Mouse (Mus musculus): ENCODE measurements at regions not wholly inside any gene's neighbourhood (a gene's known extent, or its start where the extent isn't known, plus 50 kb on each side); places are given as distances from the start of the nearest gene placed in this dataset.
A peak's percentile ranks its signal among the peaks of the same experiment; 100 is the strongest.

GRCm38 (mm10) chr4:26965831-26966230 lies 619.1 kb upstream of the Manea start:
- no peak overlapping the region for H3K9ac ChIP-seq
- H3K9me3 ChIP-seq = no peaks in the 10 kb centered on the region
- WGBS = 94% methylated on average over 2 of the region's 2 CpGs
- H3K4me1 ChIP-seq (replicated peaks) = no peaks in the 10 kb centered on the region
- H3K4me2 ChIP-seq (replicated peaks) = no peak overlapping the region
- no peaks in the 10 kb centered on the region for H3K36me3 ChIP-seq
- no peaks in the 10 kb centered on the region for H3K27me3 ChIP-seq (replicated peaks)
- no peak overlapping the region for H3K4me3 ChIP-seq (replicated peaks)
- no peak overlapping the region for H3K27ac ChIP-seq
- ATAC-seq = no peak

DNA sequence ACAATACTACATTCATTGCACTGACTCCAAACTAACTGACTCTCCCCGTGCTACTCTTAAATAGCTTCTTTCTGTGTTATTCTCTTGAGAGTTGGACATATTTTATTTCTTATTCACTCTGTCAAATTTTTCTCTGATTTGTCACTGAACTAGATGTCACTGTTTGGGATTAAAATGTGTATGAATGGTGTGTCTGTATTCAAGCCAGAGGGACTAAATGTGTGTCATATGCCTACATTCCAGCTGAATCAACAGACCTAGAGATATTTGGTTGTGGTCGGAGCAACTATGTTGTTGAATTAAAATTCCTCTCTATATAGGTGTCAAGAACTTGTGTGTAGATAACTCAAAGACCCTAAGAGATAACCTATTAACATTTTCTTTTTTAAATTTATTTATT lies 618.2 kb upstream of the Manea start:
- Histone ChIP-seq H3K4me2 (replicated peaks) (no peak overlapping the region), H3K36me3 (no peaks in the 10 kb centered on the region), H3K4me1 (replicated peaks) (no peaks in the 10 kb centered on the region), H3K9me3 (no peaks in the 10 kb centered on the region), H3K27me3 (replicated peaks) (no peaks in the 10 kb centered on the region), H3K27ac (no peak overlapping the region), H3K4me3 (replicated peaks) (no peak overlapping the region), H3K9ac (no peak overlapping the region)
- WGBS = 85% methylated on average over 2 of the region's 2 CpGs
- ATAC-seq = no peak

- Histone ChIP-seq H3K9me3 (no peaks in the 10 kb centered on the region), H3K9ac (no peak overlapping the region), H3K36me3 (no peaks in the 10 kb centered on the region), H3K27me3 (replicated peaks) (no peaks in the 10 kb centered on the region), H3K4me1 (replicated peaks) (no peaks in the 10 kb centered on the region), H3K27ac (no peak overlapping the region), H3K4me3 (replicated peaks) (no peak overlapping the region), H3K4me2 (replicated peaks) (no peak overlapping the region)
- WGBS = 85% methylated on average over 2 of the region's 2 CpGs
- ATAC-seq = no peak
Observed at GRCm38 (mm10) chr4:26944617-26945016, 597.9 kb upstream of the Manea start.

- Histone ChIP-seq H3K36me3 (no peaks in the 10 kb centered on the region), H3K9ac (no peak overlapping the region), H3K4me1 (replicated peaks) (no peaks in the 10 kb centered on the region), H3K4me2 (replicated peaks) (no peak overlapping the region), H3K4me3 (replicated peaks) (no peak overlapping the region), H3K27ac (no peak overlapping the region), H3K9me3 (no peaks in the 10 kb centered on the region), H3K27me3 (replicated peaks) (no peaks in the 10 kb centered on the region)
- ATAC-seq = peak; percentile 55
- WGBS = 36% methylated on average over 10 of the region's 10 CpGs
Observed at GRCm38 (mm10) chr4:26933988-26934798, 587.5 kb upstream of the Manea start.

- Histone ChIP-seq H3K27ac (no peak overlapping the region), H3K9me3 (no peaks in the 10 kb centered on the region), H3K4me1 (replicated peaks) (no peaks in the 10 kb centered on the region), H3K36me3 (no peaks in the 10 kb centered on the region), H3K9ac (no peak overlapping the region), H3K4me2 (replicated peaks) (no peak overlapping the region), H3K27me3 (replicated peaks) (no peaks in the 10 kb centered on the region), H3K4me3 (replicated peaks) (no peak overlapping the region)
- WGBS = 64% methylated on average over 6 of the region's 6 CpGs
- no peak for ATAC-seq
Observed at GRCm38 (mm10) chr4:26929879-26930481, 583.3 kb upstream of the Manea start.

GRCm38 (mm10) chr4:26926060-26926459 lies 579.4 kb upstream of the Manea start:
- WGBS = 77% methylated on average over 3 of the region's 3 CpGs
- H3K27me3 ChIP-seq (replicated peaks) = no peaks in the 10 kb centered on the region
- H3K4me2 ChIP-seq (replicated peaks) = no peak overlapping the region
- no peak overlapping the region for H3K4me3 ChIP-seq (replicated peaks)
- no peak overlapping the region for H3K27ac ChIP-seq
- no peaks in the 10 kb centered on the region for H3K36me3 ChIP-seq
- no peaks in the 10 kb centered on the region for H3K9me3 ChIP-seq
- no peak overlapping the region for H3K9ac ChIP-seq
- no peak for ATAC-seq
- no peaks in the 10 kb centered on the region for H3K4me1 ChIP-seq (replicated peaks)

GRCm38 (mm10) chr4:26888514-26888913 lies 541.8 kb upstream of the Manea start:
- ATAC-seq = no peak
- no peak overlapping the region for H3K4me3 ChIP-seq (replicated peaks)
- WGBS = 79% methylated on average over 2 of the region's 2 CpGs
- no peak overlapping the region for H3K4me2 ChIP-seq (replicated peaks)
- H3K36me3 ChIP-seq = no peaks in the 10 kb centered on the region
- H3K27me3 ChIP-seq (replicated peaks) = no peaks in the 10 kb centered on the region
- H3K9me3 ChIP-seq = no peaks in the 10 kb centered on the region
- H3K4me1 ChIP-seq (replicated peaks) = no peaks in the 10 kb centered on the region
- H3K9ac ChIP-seq = no peak overlapping the region
- H3K27ac ChIP-seq = no peak overlapping the region

GRCm38 (mm10) chr4:26879022-26879421 lies 532.3 kb upstream of the Manea start:
- no peak for ATAC-seq
- H3K27me3 ChIP-seq (replicated peaks) = no peaks in the 10 kb centered on the region
- 37% methylated on average over 3 of the region's 3 CpGs for WGBS
- H3K4me3 ChIP-seq (replicated peaks) = no peak overlapping the region
- H3K27ac ChIP-seq = no peak overlapping the region
- no peak overlapping the region for H3K9ac ChIP-seq
- H3K36me3 ChIP-seq = no peaks in the 10 kb centered on the region
- no peaks in the 10 kb centered on the region for H3K4me1 ChIP-seq (replicated peaks)
- H3K9me3 ChIP-seq = no peaks in the 10 kb centered on the region
- H3K4me2 ChIP-seq (replicated peaks) = no peak overlapping the region

- H3K4me3 ChIP-seq (replicated peaks) = no peak overlapping the region
- no peak overlapping the region for H3K4me2 ChIP-seq (replicated peaks)
- H3K27me3 ChIP-seq (replicated peaks) = no peaks in the 10 kb centered on the region
- no peak overlapping the region for H3K27ac ChIP-seq
- H3K4me1 ChIP-seq (replicated peaks) = no peaks in the 10 kb centered on the region
- no peak overlapping the region for H3K9ac ChIP-seq
- 87% methylated on average over 1 of the region's 1 CpGs for WGBS
- ATAC-seq = no peak
- no peaks in the 10 kb centered on the region for H3K36me3 ChIP-seq
- H3K9me3 ChIP-seq = no peaks in the 10 kb centered on the region
Observed at GRCm38 (mm10) chr4:26841761-26842160, 495.1 kb upstream of the Manea start.

DNA sequence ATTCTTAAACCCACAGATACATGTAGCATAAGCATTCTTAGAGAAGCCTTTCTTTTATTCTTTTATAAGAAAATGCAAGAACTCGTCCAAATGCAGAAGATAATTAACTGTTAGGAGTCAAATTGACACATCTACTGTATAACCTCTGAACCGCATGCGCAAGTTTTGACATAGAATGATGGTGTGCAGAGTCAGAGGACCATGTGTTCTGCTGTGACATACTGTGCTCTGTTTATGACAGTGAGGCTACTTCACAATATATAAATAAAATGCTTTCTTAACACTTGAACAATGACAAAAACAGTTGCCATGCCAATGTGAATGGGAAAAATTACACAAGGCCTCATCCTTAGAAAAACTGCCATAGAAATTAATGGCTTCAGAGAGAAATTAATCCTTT lies 454.1 kb upstream of the Manea start:
- H3K4me3 ChIP-seq (replicated peaks) = no peak overlapping the region
- H3K36me3 ChIP-seq = no peaks in the 10 kb centered on the region
- no peaks in the 10 kb centered on the region for H3K27me3 ChIP-seq (replicated peaks)
- ATAC-seq = no peak
- WGBS = 79% methylated on average over 3 of the region's 3 CpGs
- no peaks in the 10 kb centered on the region for H3K9me3 ChIP-seq
- no peak overlapping the region for H3K4me2 ChIP-seq (replicated peaks)
- H3K4me1 ChIP-seq (replicated peaks) = no peaks in the 10 kb centered on the region
- H3K9ac ChIP-seq = no peak overlapping the region
- no peak overlapping the region for H3K27ac ChIP-seq

- no peaks in the 10 kb centered on the region for H3K9me3 ChIP-seq
- no peak for ATAC-seq
- no peak overlapping the region for H3K27ac ChIP-seq
- no peaks in the 10 kb centered on the region for H3K36me3 ChIP-seq
- no peak overlapping the region for H3K9ac ChIP-seq
- no peak overlapping the region for H3K4me3 ChIP-seq (replicated peaks)
- no peaks in the 10 kb centered on the region for H3K4me1 ChIP-seq (replicated peaks)
- H3K27me3 ChIP-seq (replicated peaks) = no peaks in the 10 kb centered on the region
- H3K4me2 ChIP-seq (replicated peaks) = no peak overlapping the region
- WGBS = 91% methylated on average over 1 of the region's 1 CpGs
Observed at GRCm38 (mm10) chr4:26793181-26793824, 446.6 kb upstream of the Manea start.

- H3K9ac ChIP-seq = no peak overlapping the region
- H3K4me3 ChIP-seq (replicated peaks) = no peak overlapping the region
- no peaks in the 10 kb centered on the region for H3K36me3 ChIP-seq
- WGBS = 76% methylated on average over 2 of the region's 2 CpGs
- H3K4me1 ChIP-seq (replicated peaks) = no peaks in the 10 kb centered on the region
- H3K9me3 ChIP-seq = no peaks in the 10 kb centered on the region
- no peaks in the 10 kb centered on the region for H3K27me3 ChIP-seq (replicated peaks)
- ATAC-seq = no peak
- H3K27ac ChIP-seq = no peak overlapping the region
- H3K4me2 ChIP-seq (replicated peaks) = no peak overlapping the region
Observed at GRCm38 (mm10) chr4:26767896-26768295, 421.2 kb upstream of the Manea start.
